Mouse (Mus musculus) cerebellum, adult 2 months (tissue): Measurements from ENCODE around the gene Vmn1r184.
"Not testable (repeated sequence)": the region's sequence is repeated elsewhere in the genome, so short reads cannot be mapped to it uniquely, and the experiment has no call there.

Experiments used
- CTCF ChIP-seq: fragments of 200-500 bp; IDR thresholded peaks from 2 replicates; pipeline ENCODE4 v1.5.1; 2011; ENCODE audit warnings: low read depth, mild to moderate bottlenecking, control low read depth, low read length, moderate library complexity, borderline replicate concordance; ENCODE audit not compliant: insufficient read depth
- POLR2A ChIP-seq: fragments of 200-500 bp; IDR thresholded peaks from 2 replicates; pipeline ENCODE4 v1.6.1; 2011; ENCODE audit warnings: low read length, control low read depth, borderline replicate concordance; ENCODE audit not compliant: insufficient read depth

DNA sequence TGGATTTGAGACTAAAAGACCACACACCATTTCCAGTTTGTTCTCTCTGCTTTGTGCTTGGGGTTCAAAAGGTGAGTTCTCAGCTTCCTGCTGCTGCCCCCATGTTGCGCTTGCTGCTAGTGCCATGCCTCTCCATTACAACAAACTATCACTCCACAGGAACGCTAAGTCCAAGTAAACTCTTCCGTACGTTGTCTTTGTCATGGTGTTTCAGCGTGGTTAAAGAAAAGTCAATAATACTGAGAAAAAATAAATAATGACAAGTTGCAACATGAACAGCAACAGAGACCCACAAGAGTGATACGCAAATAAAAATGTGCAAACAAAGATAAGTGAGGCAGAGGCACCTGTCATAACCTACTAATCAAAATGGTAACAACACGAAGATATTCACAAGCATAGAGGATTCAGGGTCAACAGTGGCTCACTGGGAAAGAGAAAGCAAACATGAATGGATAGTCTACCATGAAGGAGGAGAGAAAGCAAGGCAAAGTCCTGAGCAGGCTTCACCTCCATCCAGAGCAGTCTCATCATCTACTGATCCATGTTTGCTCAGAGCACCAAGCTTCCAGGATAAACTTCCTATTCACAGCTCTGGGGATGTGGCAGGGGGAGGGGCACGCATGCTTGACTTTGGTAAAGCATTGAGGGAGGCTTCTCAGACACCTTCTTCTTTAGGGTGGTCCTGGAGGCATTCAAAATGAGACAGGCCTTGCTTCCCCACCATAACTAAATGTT is 43.5 kb downstream of the Vmn1r184 start:
- not testable (repeated sequence) for TF ChIP-seq POLR2A, CTCF
